Comparison of ENCODE assay signal across 28 mouse cellular contexts in the genomic region with DNA sequence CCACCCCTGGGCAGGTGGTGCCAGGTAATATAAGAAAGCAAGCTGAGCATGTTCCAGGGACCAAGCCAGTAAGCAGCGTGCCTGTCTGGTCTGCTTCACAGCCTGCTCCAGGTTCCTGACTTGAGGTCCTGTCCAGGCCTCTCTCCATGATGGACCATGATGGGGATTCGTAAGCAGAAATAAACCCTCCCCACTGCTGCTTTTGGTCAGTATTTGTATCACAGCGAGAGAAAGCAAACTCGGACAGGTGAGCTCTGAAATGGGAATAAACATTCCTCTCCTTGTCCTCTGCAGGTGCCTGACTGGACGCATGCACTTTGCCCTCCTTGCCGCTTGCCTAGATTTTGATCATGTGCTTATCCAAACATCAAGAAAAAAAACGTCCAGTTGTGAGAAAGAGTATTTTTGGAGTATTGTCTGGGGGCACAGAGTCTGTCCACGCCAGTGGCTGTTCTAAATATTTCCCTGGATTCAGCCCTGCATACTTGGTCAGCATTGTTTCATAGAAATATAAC. TPM values are rescaled to one million over a fixed set of nuclear protein-coding genes. Genes with fewer than 3 reads are reported as not detected.
DNase-seq lines count a peak whose midpoint lies in the region; ATAC-seq and TF ChIP-seq lines count a peak whose summit lies in the region.
"Had no signal": no experiment of that assay in that cellular context is flagged by ENCODE, and none has a peak within 500 bp of the region (broad histone marks: within the 10 kb centered on the region; RNA-seq: fewer than 3 reads in every experiment).

No protein-coding gene starts in this region.

- no peak overlapping the region for H3K9ac ChIP-seq in kidney, embryonic 15.5 days
- H3K9ac ChIP-seq: forebrain, embryonic 13.5 days; heart, embryonic 13.5 days had no signal

- WGBS in kidney, adult 2 months, result 54% methylated on average over 8 of the region's 8 CpGs
- 76% methylated on average over 8 of the region's 8 CpGs for WGBS in kidney, embryonic 15.5 days

- H3K4me1 ChIP-seq in kidney, adult 2 months (ENCODE audit: control insufficient read depth, insufficient read depth, low read length), result peaks cover 4% of the 10 kb centered on the region; the same call in 1 of the 2 replicates
- H3K4me1 ChIP-seq in kidney, embryonic 15.5 days, result 0 out of 2 replicates have a peak, but pooled peaks cover 4% of the 10 kb centered on the region
- H3K4me1 ChIP-seq: forebrain, embryonic 10.5 days; forebrain, embryonic 13.5 days; heart, embryonic 10.5 days; heart, embryonic 13.5 days had no signal

- H3K36me3 ChIP-seq in kidney, adult 2 months (ENCODE audit: control insufficient read depth, insufficient read depth, low read length), result no peaks in the 10 kb centered on the region
- no peaks in the 10 kb centered on the region for H3K36me3 ChIP-seq in kidney, embryonic 15.5 days
- H3K36me3 ChIP-seq: forebrain, embryonic 10.5 days; heart, embryonic 10.5 days; heart, embryonic 13.5 days had no signal

- no peak overlapping the region for H3K4me2 ChIP-seq in kidney, embryonic 15.5 days
- H3K4me2 ChIP-seq: forebrain, embryonic 13.5 days; heart, embryonic 13.5 days had no signal

- H3K4me3 ChIP-seq in kidney, adult 2 months (ENCODE audit: insufficient read depth, low read depth, low read length), result no peak overlapping the region
- no peak overlapping the region for H3K4me3 ChIP-seq in kidney, embryonic 15.5 days (replicated peaks)
- H3K4me3 ChIP-seq: forebrain, embryonic 10.5 days; forebrain, embryonic 13.5 days; heart, adult 2 months; heart, embryonic 10.5 days; heart, embryonic 13.5 days had no signal

- no peaks in the 10 kb centered on the region for H3K9me3 ChIP-seq in kidney, embryonic 15.5 days (replicated peaks)
- H3K9me3 ChIP-seq: forebrain, embryonic 10.5 days; forebrain, embryonic 13.5 days; heart, embryonic 10.5 days; heart, embryonic 13.5 days had no signal

- DNase-seq in kidney, adult 2 months, result peak; percentile 80
- peak; percentile 54 to 60 for DNase-seq in kidney, adult 8-10 months
- peak; percentile 43 for DNase-seq in kidney, postnatal 10 days
- peak; percentile 50 to 67 for DNase-seq in kidney, postnatal 36 days
- DNase-seq in urinary bladder, postnatal 14 days (ENCODE audit: low spot score), result no peak
- no peak for DNase-seq in layer of hippocampus, adult 11-12 months (ENCODE audit: low spot score)
- no peak for DNase-seq in cerebellum, postnatal 36 days
- DNase-seq: adrenal gland, adult 2 months; adrenal gland, postnatal 14 days; cerebellum, adult 11-12 months; cerebellum, adult 8-10 months; cerebellum, postnatal 10 days; gastrocnemius, postnatal 10 days; gastrocnemius, postnatal 36 days; heart, adult 2 months; heart, postnatal 14 days; heart, postnatal 4 days had no signal

- TF ChIP-seq POLR2A in kidney, adult 2 months (IDR thresholded peaks at IDR 0.05; ENCODE audit: low read depth, low read length), result no peak

- H3K27ac ChIP-seq in kidney, adult 2 months (ENCODE audit: insufficient read depth, low read depth, low read length), result peak overlapping the region; percentile 59; the same call in 1 of the 2 replicates
- no peak overlapping the region for H3K27ac ChIP-seq in kidney, embryonic 15.5 days
- H3K27ac ChIP-seq: forebrain, embryonic 10.5 days; forebrain, embryonic 13.5 days; heart, adult 2 months; heart, embryonic 10.5 days; heart, embryonic 13.5 days had no signal

- no peak for ATAC-seq in kidney, embryonic 15.5 days (replicated peaks; ENCODE audit: low FRiP score)
- ATAC-seq: CD4-positive, CD25-positive, alpha-beta regulatory T cell, adult 4 months; forebrain, embryonic 13.5 days; forebrain, embryonic 16.5 days had no signal

- H3K27me3 ChIP-seq in kidney, adult 2 months (replicated peaks; ENCODE audit: control insufficient read depth, insufficient read depth, low read length), result no peaks in the 10 kb centered on the region
- no peaks in the 10 kb centered on the region for H3K27me3 ChIP-seq in kidney, embryonic 15.5 days
- H3K27me3 ChIP-seq: forebrain, embryonic 13.5 days had no signal

- TF ChIP-seq CTCF in kidney, adult 2 months (conservative IDR thresholded peaks at IDR 0.05; ENCODE audit: insufficient read depth, insufficient read length, low read depth, low read length), result no peak

RNA-seq across cellular contexts. Expression of gene Mas1, which starts 8.9 kb away (rescaled TPM):
- polyA plus RNA-seq in kidney, adult 2 months (2012; rRNA removed), result 0.48 and 1.4 TPM in 2 replicates
- 0.77 and 1.0 TPM in 2 replicates for polyA plus RNA-seq in kidney, embryonic 15.5 days (2015; fragmentation: Nextera tagmentation; extraction: Ambion mirVana)
- polyA plus RNA-seq: adrenal gland, adult 2 months; C2C12; forebrain, embryonic 13.5 days had no signal

RNA-seq across cellular contexts. Expression of gene Mrgprh, which starts 16.8 kb away (rescaled TPM):
- polyA plus RNA-seq in kidney, adult 2 months (2012; rRNA removed), result 0.31 and 0.52 TPM in 2 replicates
- not detected in 2 replicates for polyA plus RNA-seq in kidney, embryonic 15.5 days (2015; fragmentation: Nextera tagmentation; extraction: Ambion mirVana)
- polyA plus RNA-seq: adrenal gland, adult 2 months; C2C12; CD4-positive, CD25-positive, alpha-beta regulatory T cell, adult 4 months; embryonic facial prominence, embryonic 11.5 days; forebrain, embryonic 10.5 days; forebrain, embryonic 13.5 days; forebrain, embryonic 16.5 days; heart, embryonic 10.5 days; heart, embryonic 13.5 days; heart, embryonic 16.5 days; hindbrain, embryonic 11.5 days had no signal

RNA-seq across cellular contexts. Expression of gene Pnldc1, which starts 51.0 kb away (rescaled TPM):
- 1.7 and 2.1 TPM in 2 replicates for polyA plus RNA-seq in kidney, adult 2 months (2012; rRNA removed)
- 1.5 and 2.5 TPM in 2 replicates for polyA plus RNA-seq in kidney, embryonic 15.5 days (2015; fragmentation: Nextera tagmentation; extraction: Ambion mirVana)

RNA-seq across cellular contexts. Expression of gene Tcp1, which starts 56.4 kb away (rescaled TPM):
- polyA plus RNA-seq in kidney, adult 2 months (2012; rRNA removed), result 51.8 and 78.4 TPM in 2 replicates
- 424 and 439 TPM in 2 replicates for polyA plus RNA-seq in kidney, embryonic 15.5 days (2015; fragmentation: Nextera tagmentation; extraction: Ambion mirVana)

RNA-seq across cellular contexts. Expression of gene Mrpl18, which starts 57.1 kb away (rescaled TPM):
- 46.1 and 48.9 TPM in 2 replicates for polyA plus RNA-seq in kidney, adult 2 months (2012; rRNA removed)
- polyA plus RNA-seq in kidney, embryonic 15.5 days (2015; fragmentation: Nextera tagmentation; extraction: Ambion mirVana), result 162 and 182 TPM in 2 replicates

Comparison
In these comparisons a context has a peak if more than half of its experiments do, and no peak if none do; other contexts are left out.
1. DNase-seq: peak in kidney, adult 2 months (single experiment), kidney, adult 8-10 months (2 of 2), kidney, postnatal 10 days (single experiment) and kidney, postnatal 36 days (2 of 2); none in urinary bladder, postnatal 14 days (single experiment), layer of hippocampus, adult 11-12 months (single experiment) and cerebellum, postnatal 36 days (0 of 2).